Mouse (Mus musculus): Measurements from ENCODE around the gene Aldh1a2. TPM values are rescaled to one million over a fixed set of nuclear protein-coding genes. Genes with fewer than 3 reads are reported as not detected.

Aldh1a2 gene
- 27.3 and 34.0 TPM in 2 replicates for polyA plus RNA-seq (2015; fragmentation: Nextera tagmentation; extraction: Ambion mirVana)

DNA sequence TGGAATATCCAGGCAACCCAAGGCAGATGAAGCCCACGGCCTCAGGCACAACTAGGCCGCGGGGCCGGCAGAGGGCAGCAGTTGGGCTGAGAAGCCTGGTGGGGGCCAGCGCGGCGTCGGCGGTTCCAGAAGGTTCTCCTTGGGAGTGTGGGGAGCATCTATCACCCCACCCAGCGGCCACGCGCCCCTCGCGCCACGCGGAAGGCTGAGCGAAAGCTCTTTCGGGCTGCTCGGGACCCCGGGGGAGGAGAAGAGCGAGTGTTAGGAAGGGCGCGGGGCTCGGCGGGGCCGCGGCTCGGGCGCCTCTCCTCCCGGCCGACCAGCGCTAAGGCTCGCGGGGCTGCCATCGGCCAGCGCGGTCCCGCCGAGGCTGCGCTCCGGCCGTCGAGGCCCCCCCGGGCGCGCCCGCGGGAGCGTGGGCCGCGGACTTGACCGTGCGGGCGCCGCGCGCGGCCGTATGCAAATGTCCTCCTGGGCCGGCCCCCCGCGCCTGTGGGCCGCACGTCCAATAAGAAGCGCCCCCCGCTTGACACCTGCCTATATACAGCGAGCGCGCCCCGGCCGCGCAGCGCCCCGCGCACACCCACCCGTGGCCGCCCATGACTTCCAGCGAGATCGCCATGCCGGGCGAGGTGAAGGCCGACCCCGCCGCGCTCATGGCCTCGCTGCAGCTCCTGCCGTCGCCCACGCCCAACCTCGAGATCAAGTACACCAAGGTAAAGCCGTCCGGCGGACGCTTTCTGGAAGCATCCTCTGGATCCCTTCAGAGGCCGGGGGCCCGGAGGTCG, at the start of gene Aldh1a2:
TSS of gene Aldh1a2 (plus strand) at position 542 of the 788 bp plus-strand sequence.
- H3K9ac ChIP-seq (ENCODE audit: low read depth, low read length): peak within 1 kb of the TSS; percentile 35
- H3K27me3 ChIP-seq (replicated peaks; ENCODE audit: control insufficient read depth, insufficient read depth, low read length): peaks cover 39% of the 10 kb centered on the region
- peaks cover 13% of the 10 kb centered on the region for H3K4me1 ChIP-seq (ENCODE audit: control insufficient read depth, insufficient read depth, low read depth, low read length)
- under 1% methylated on average over 53 of the region's 97 CpGs for WGBS
- H3K4me2 ChIP-seq (ENCODE audit: low read length): peak within 1 kb of the TSS; percentile 64
- 0 out of 2 replicates have a peak, but pooled peaks cover 3% of the 10 kb centered on the region for H3K9me3 ChIP-seq (ENCODE audit: control insufficient read depth, low read length)
- peak within 1 kb of the TSS; percentile 43 for H3K4me3 ChIP-seq (ENCODE audit: low read length)
- no peaks in the 10 kb centered on the region for H3K36me3 ChIP-seq (ENCODE audit: control insufficient read depth, insufficient read depth, low read length)
- peak; percentile 65 for ATAC-seq
- H3K27ac ChIP-seq (ENCODE audit: low read depth, low read length): no peak within 1 kb of the TSS

DNA sequence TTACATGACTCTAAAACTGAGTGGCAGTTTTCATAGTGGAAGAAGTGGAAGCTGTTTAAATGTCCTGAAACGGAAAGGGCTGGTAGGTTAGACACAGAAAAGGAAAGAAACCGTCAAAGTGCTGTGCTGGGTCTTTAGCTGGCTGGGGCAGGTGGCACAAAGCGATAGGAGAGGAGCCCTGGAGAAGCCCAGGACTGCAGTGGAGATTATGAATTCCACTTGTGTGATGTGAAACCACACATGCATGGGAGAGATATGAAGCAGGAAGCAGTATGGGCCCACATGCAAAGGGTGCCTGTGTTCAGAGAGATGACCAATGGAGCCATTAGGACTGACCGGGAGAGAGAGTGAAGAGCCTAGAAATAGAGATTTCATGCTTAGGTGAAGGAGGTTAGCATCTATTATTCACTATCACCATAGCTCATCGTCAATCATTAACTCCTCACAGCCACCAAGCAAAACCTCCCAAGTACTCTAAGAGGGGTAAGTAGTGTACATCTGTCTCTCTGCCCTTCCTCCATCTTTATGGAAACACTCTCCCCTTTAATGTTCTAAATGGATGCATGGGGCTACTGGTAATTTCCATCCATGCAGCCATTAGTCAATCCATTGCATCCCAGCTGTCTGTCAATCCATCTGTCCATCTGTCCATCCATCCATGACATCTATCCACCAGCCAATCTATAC, 49.4 kb upstream of the Aldh1a2 start:
- H3K27me3 ChIP-seq (replicated peaks; ENCODE audit: control insufficient read depth, insufficient read depth, low read length): no peaks in the 10 kb centered on the region
- H3K4me1 ChIP-seq (ENCODE audit: control insufficient read depth, insufficient read depth, low read depth, low read length): no peaks in the 10 kb centered on the region
- H3K9me3 ChIP-seq (ENCODE audit: control insufficient read depth, low read length): no peaks in the 10 kb centered on the region
- H3K36me3 ChIP-seq (ENCODE audit: control insufficient read depth, insufficient read depth, low read length): no peaks in the 10 kb centered on the region
- no peak overlapping the region for H3K4me2 ChIP-seq (ENCODE audit: low read length)
- no peak for ATAC-seq
- H3K4me3 ChIP-seq (ENCODE audit: low read length): no peak overlapping the region
- no peak overlapping the region for H3K27ac ChIP-seq (ENCODE audit: low read depth, low read length)
- H3K9ac ChIP-seq (ENCODE audit: low read depth, low read length): no peak overlapping the region
- 95% methylated on average over 5 of the region's 5 CpGs for WGBS

DNA sequence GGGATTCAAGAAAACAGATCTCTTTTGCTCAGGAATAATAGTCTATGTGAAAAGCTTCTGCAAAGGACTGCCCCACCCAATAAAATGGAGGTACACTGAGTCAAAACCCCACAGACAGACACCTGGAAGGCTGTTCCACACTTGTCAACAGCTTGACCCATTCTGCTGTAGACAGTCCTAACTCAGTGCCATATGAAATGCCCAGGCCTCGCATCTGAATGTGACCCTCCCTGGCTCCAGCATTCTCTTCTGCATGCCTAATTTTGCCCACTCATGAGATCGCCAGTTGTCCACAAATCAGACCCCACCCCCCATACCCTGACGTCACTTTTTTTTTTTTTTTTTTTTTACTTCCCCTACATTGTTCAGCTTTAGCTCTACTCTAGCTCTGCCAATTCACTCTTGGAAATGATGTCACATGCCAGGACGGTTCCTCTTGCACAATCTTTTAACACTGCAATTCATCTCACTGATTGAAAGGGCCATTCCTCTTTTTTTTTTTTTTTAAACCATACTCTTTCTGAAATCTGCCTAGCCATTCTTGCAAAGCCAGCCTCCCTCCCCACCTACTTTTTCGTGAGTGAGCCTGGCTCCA, 48.6 kb upstream of the Aldh1a2 start:
- H3K36me3 ChIP-seq (ENCODE audit: control insufficient read depth, insufficient read depth, low read length): no peaks in the 10 kb centered on the region
- no peak for ATAC-seq
- no peak overlapping the region for H3K4me2 ChIP-seq (ENCODE audit: low read length)
- H3K9ac ChIP-seq (ENCODE audit: low read depth, low read length): no peak overlapping the region
- 45% methylated on average over 5 of the region's 5 CpGs for WGBS
- no peaks in the 10 kb centered on the region for H3K9me3 ChIP-seq (ENCODE audit: control insufficient read depth, low read length)
- no peaks in the 10 kb centered on the region for H3K4me1 ChIP-seq (ENCODE audit: control insufficient read depth, insufficient read depth, low read depth, low read length)
- peak overlapping the region; percentile 67 for H3K27ac ChIP-seq (ENCODE audit: low read depth, low read length)
- H3K4me3 ChIP-seq (ENCODE audit: low read length): no peak overlapping the region
- H3K27me3 ChIP-seq (replicated peaks; ENCODE audit: control insufficient read depth, insufficient read depth, low read length): no peaks in the 10 kb centered on the region

DNA sequence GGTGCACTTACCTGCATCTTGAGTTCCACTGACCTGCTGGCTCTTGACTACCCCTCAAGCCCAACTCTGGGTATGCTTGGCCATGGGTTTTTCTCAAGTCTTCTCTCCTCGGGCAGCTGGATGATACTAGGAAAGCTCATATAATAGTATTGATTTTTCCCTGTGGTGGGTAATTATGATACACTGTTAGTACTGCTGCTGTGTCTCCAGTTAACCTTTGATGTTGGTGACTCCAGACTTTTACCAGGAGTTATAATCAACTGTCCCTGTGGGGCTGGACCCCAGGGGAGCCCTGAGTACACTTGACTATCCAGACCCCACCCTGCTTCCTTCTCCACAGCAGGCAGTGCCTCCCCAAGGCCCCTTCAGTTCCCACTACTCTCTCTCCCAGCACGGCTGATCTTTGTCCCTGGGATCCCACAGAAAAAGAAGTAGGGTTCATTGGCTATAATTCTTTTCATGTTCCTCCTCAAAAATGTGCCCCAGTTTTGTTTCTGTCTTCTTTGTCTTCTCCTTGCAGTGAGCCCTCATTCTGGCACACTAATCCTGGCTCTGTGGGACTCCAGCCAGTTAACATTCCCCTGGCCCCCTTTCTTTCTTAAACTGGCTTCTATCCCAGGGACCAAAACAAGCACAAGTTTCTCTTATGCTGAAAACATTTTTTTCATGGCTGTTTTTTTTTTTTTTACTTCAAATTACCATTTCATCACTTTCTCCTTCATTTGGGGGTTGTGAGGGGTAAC, 47.9 kb upstream of the Aldh1a2 start:
- Histone ChIP-seq H3K9me3 (ENCODE audit: control insufficient read depth, low read length) (no peaks in the 10 kb centered on the region), H3K27me3 (replicated peaks; ENCODE audit: control insufficient read depth, insufficient read depth, low read length) (no peaks in the 10 kb centered on the region), H3K9ac (ENCODE audit: low read depth, low read length) (no peak overlapping the region), H3K4me1 (ENCODE audit: control insufficient read depth, insufficient read depth, low read depth, low read length) (no peaks in the 10 kb centered on the region), H3K27ac (ENCODE audit: low read depth, low read length) (peak overlapping the region; percentile 67), H3K4me3 (ENCODE audit: low read length) (no peak overlapping the region), H3K4me2 (ENCODE audit: low read length) (no peak overlapping the region), H3K36me3 (ENCODE audit: control insufficient read depth, insufficient read depth, low read length) (no peaks in the 10 kb centered on the region)
- 0 out of 2 replicates have a peak, but pooled peaks have one; percentile 52 for ATAC-seq
- WGBS: 25% methylated on average over 2 of the region's 2 CpGs

DNA sequence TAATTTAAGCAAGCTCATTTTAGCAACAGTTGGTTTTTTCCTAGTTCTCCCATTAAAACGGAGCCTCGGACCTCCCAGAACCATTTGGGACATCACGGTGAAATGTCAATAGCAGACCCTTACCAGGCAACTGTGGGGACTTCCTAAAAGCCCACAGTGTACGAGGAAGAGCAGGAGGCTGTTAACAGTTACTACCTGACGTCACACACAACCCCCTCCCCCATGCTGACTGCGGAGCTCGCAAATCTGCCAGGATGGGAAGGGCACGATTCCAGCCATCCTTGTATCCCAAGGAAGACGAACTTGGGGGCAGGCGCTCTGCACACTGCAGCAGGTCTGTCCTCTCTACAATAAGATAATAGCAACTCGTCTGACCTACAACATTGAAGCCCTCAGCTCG, 47.1 kb upstream of the Aldh1a2 start, which contains the start of gene Aqp9:
TSS of gene Aqp9 (minus strand) at position 172 of the 400 bp plus-strand sequence.
- 43% methylated on average over 12 of the region's 12 CpGs for WGBS
- ATAC-seq: no peak; the same call in 1 of the 2 replicates
- Histone ChIP-seq H3K36me3 (ENCODE audit: control insufficient read depth, insufficient read depth, low read length) (no peaks in the 10 kb centered on the region), H3K9me3 (ENCODE audit: control insufficient read depth, low read length) (no peaks in the 10 kb centered on the region), H3K27ac (ENCODE audit: low read depth, low read length) (peak within 1 kb of the TSS; percentile 67), H3K9ac (ENCODE audit: low read depth, low read length) (no peak within 1 kb of the TSS), H3K27me3 (replicated peaks; ENCODE audit: control insufficient read depth, insufficient read depth, low read length) (no peaks in the 10 kb centered on the region), H3K4me2 (ENCODE audit: low read length) (peak within 1 kb of the TSS; percentile 3; the same call in 1 of the 2 replicates), H3K4me1 (ENCODE audit: control insufficient read depth, insufficient read depth, low read depth, low read length) (no peaks in the 10 kb centered on the region), H3K4me3 (ENCODE audit: low read length) (no peak within 1 kb of the TSS)

DNA sequence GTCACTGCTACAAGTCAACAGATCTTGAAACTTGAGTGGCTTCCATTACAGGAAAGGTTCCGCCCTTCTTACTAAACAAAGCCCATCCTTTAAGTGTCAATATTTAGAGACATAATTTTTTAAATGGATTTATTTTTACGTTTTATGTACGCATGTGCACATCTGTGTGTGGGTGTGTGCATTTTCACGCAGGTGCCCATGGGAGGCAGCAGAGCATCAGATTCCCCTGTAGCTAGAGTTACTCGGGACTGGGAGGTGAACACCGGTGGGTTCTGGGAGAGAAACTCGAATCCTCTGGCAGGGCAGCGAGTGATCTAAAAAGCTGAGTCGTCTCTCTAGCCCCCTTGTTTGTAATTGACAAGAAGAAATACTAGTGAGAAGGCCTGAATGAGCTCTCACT, 42.1 kb upstream of the Aldh1a2 start:
- Histone ChIP-seq H3K9ac (ENCODE audit: low read depth, low read length) (no peak overlapping the region), H3K4me3 (ENCODE audit: low read length) (no peak overlapping the region), H3K4me2 (ENCODE audit: low read length) (no peak overlapping the region), H3K4me1 (ENCODE audit: control insufficient read depth, insufficient read depth, low read depth, low read length) (no peaks in the 10 kb centered on the region), H3K27me3 (replicated peaks; ENCODE audit: control insufficient read depth, insufficient read depth, low read length) (no peaks in the 10 kb centered on the region), H3K36me3 (ENCODE audit: control insufficient read depth, insufficient read depth, low read length) (no peaks in the 10 kb centered on the region), H3K9me3 (ENCODE audit: control insufficient read depth, low read length) (no peaks in the 10 kb centered on the region), H3K27ac (ENCODE audit: low read depth, low read length) (no peak overlapping the region)
- no peak for ATAC-seq
- WGBS: 68% methylated on average over 9 of the region's 9 CpGs

DNA sequence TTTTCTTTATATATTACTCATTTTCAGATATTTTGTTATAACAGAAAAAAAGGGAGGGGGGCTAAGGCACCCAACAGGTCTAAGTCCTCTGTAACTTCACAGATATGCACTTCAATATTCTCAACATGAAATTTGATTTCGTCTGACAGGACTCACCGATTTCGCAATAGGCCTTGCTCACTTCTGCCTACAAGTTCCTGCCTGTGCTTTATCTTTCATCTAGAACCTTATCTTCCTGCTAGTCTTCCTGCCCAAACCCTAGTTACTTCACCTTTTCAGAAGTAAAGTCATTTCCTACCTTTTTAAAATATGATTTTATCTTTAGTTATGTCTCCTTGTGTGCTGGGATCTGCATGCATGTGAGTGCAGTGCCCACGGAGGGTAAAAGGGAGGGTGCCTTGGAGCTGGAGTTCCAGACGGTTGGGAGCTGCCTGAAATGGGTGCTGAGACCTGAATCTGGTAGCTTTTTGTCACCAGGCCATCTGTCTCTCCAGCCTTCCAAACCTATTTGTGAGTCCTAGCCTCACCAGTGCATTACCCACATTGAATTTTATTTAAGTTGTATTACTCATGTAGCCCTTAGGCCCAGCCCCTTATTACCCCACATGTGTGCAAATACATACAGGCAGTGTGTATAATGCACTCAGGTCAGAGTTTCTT, 41.1 kb upstream of the Aldh1a2 start:
- Histone ChIP-seq H3K9ac (ENCODE audit: low read depth, low read length) (no peak overlapping the region), H3K4me3 (ENCODE audit: low read length) (no peak overlapping the region), H3K27ac (ENCODE audit: low read depth, low read length) (no peak overlapping the region), H3K9me3 (ENCODE audit: control insufficient read depth, low read length) (no peaks in the 10 kb centered on the region), H3K4me2 (ENCODE audit: low read length) (no peak overlapping the region), H3K36me3 (ENCODE audit: control insufficient read depth, insufficient read depth, low read length) (no peaks in the 10 kb centered on the region), H3K27me3 (replicated peaks; ENCODE audit: control insufficient read depth, insufficient read depth, low read length) (no peaks in the 10 kb centered on the region), H3K4me1 (ENCODE audit: control insufficient read depth, insufficient read depth, low read depth, low read length) (no peaks in the 10 kb centered on the region)
- WGBS: 85% methylated on average over 5 of the region's 5 CpGs
- ATAC-seq: no peak

GRCm38 (mm10) chr9:71175686-71176085, 39.9 kb upstream of the Aldh1a2 start:
- no peak overlapping the region for H3K9ac ChIP-seq (ENCODE audit: low read depth, low read length)
- WGBS: 86% methylated on average over 1 of the region's 1 CpGs
- H3K36me3 ChIP-seq (ENCODE audit: control insufficient read depth, insufficient read depth, low read length): no peaks in the 10 kb centered on the region
- no peak for ATAC-seq
- H3K4me3 ChIP-seq (ENCODE audit: low read length): no peak overlapping the region
- no peak overlapping the region for H3K27ac ChIP-seq (ENCODE audit: low read depth, low read length)
- no peaks in the 10 kb centered on the region for H3K4me1 ChIP-seq (ENCODE audit: control insufficient read depth, insufficient read depth, low read depth, low read length)
- no peak overlapping the region for H3K4me2 ChIP-seq (ENCODE audit: low read length)
- H3K27me3 ChIP-seq (replicated peaks; ENCODE audit: control insufficient read depth, insufficient read depth, low read length): no peaks in the 10 kb centered on the region
- no peaks in the 10 kb centered on the region for H3K9me3 ChIP-seq (ENCODE audit: control insufficient read depth, low read length)

Measured in hindbrain, embryonic 16.5 days (tissue).